13 mouse cellular contexts compared by ENCODE assay signal in the genomic region with DNA sequence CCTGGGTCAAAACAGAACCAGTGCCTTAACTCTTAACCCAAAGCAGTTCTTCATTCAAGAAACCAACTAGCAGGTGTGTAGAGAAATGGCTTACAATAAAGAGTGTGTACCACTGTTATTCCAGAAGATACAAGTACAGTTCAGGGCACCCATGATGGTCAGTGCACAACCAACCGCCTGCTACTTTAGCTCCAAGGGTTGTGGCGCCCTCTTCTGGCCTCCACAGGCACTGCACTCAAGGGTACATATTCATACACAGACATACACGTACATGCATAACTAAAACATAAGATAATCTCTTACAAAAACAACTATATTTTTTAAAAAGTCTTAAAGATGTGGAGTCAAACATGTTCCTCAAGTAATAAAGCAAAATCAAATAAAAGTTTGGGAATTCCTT.
DNase-seq lines count a peak whose midpoint lies in the region; ATAC-seq and TF ChIP-seq lines count a peak whose summit lies in the region.
"Had no signal": no experiment of that assay in that cellular context is flagged by ENCODE, and none has a peak within 500 bp of the region (broad histone marks: within the 10 kb centered on the region; RNA-seq: fewer than 3 reads in every experiment).

No protein-coding gene starts in this region.

- H3K4me2 ChIP-seq in liver, embryonic 14.5 days (ENCODE audit: low read depth), result no peak overlapping the region
- no peak overlapping the region for H3K4me2 ChIP-seq in liver, embryonic 11.5 days
- H3K4me2 ChIP-seq: limb, embryonic 13.5 days had no signal

- H3K9ac ChIP-seq in liver, embryonic 14.5 days (replicated peaks), result no peak overlapping the region
- no peak overlapping the region for H3K9ac ChIP-seq in liver, embryonic 11.5 days (ENCODE audit: low read depth, low read length)
- H3K9ac ChIP-seq: limb, embryonic 13.5 days had no signal

- 58% methylated on average over 3 of the region's 3 CpGs for WGBS in liver, embryonic 14.5 days (ENCODE audit: insufficient replicate concordance)
- 55% methylated on average over 3 of the region's 3 CpGs for WGBS in liver, embryonic 11.5 days

- H3K4me1 ChIP-seq in liver, embryonic 14.5 days (replicated peaks; ENCODE audit: control insufficient read depth in 2 of 2, insufficient read depth in 2 of 2, low read length in 1 of 2), result no peaks in the 10 kb centered on the region
- H3K4me1 ChIP-seq in liver, embryonic 11.5 days (replicated peaks; ENCODE audit: control insufficient read depth, insufficient read depth, low read length), result no peaks in the 10 kb centered on the region
- H3K4me1 ChIP-seq in G1E (ENCODE audit: insufficient read depth, low read depth, low read length), result no peaks in the 10 kb centered on the region

- H3K9me3 ChIP-seq in liver, embryonic 14.5 days (ENCODE audit: control insufficient read depth, low read length), result no peaks in the 10 kb centered on the region
- no peaks in the 10 kb centered on the region for H3K9me3 ChIP-seq in liver, embryonic 11.5 days (ENCODE audit: control insufficient read depth, low read length)
- H3K9me3 ChIP-seq in G1E (replicated peaks), result no peaks in the 10 kb centered on the region
- H3K9me3 ChIP-seq: limb, embryonic 13.5 days had no signal

- TF ChIP-seq EP300 in liver, embryonic 14.5 days (IDR thresholded peaks at IDR 0.05; ENCODE audit: low read depth), result no peak

- ATAC-seq in liver, embryonic 14.5 days (ENCODE audit: insufficient read depth), result no peak
- no peak for ATAC-seq in liver, embryonic 11.5 days (replicated peaks; ENCODE audit: low FRiP score)
- ATAC-seq in G1E (ENCODE audit: extremely low read depth, insufficient number of reproducible peaks, low FRiP score, poor library complexity, severe bottlenecking), result no peak
- no peak for ATAC-seq in monocyte, adult 5-6 weeks (replicated peaks; ENCODE audit: insufficient number of reproducible peaks, low FRiP score, low TSS enrichment, poor library complexity, severe bottlenecking)

- no peaks in the 10 kb centered on the region for H3K27me3 ChIP-seq in liver, embryonic 14.5 days (ENCODE audit: control insufficient read depth, insufficient read depth, low read length)
- H3K27me3 ChIP-seq in liver, embryonic 11.5 days (replicated peaks; ENCODE audit: control insufficient read depth, insufficient read depth, low read length), result no peaks in the 10 kb centered on the region
- H3K27me3 ChIP-seq in G1E (ENCODE audit: insufficient read depth, low read length), result peaks cover under 1% of the 10 kb centered on the region
- H3K27me3 ChIP-seq: limb, embryonic 13.5 days had no signal

- H3K36me3 ChIP-seq in liver, embryonic 14.5 days (replicated peaks; ENCODE audit: control insufficient read depth, insufficient read depth, low read depth), result no peaks in the 10 kb centered on the region
- H3K36me3 ChIP-seq in liver, embryonic 11.5 days (ENCODE audit: control insufficient read depth, insufficient read depth, low read length), result no peaks in the 10 kb centered on the region
- no peaks in the 10 kb centered on the region for H3K36me3 ChIP-seq in G1E (replicated peaks)
- H3K36me3 ChIP-seq: limb, embryonic 13.5 days had no signal

- peak; percentile 57 for TF ChIP-seq CTCF in liver, embryonic 14.5 days (IDR thresholded peaks at IDR 0.05; ENCODE audit: low read depth)
- 0 out of 2 replicates have a peak, but pooled peaks have one; percentile 18 for TF ChIP-seq CTCF in G1E (IDR thresholded peaks at IDR 0.05; ENCODE audit: low read depth, low read length)

- H3K4me3 ChIP-seq in liver, embryonic 14.5 days (ENCODE audit: insufficient read depth in 1 of 2, low read depth in 2 of 2, low read length in 2 of 2), result no peak overlapping the region
- no peak overlapping the region for H3K4me3 ChIP-seq in liver, embryonic 11.5 days (ENCODE audit: low read depth, low read length)
- no peak overlapping the region for H3K4me3 ChIP-seq in G1E (ENCODE audit: low read depth, low read length)
- H3K4me3 ChIP-seq: limb, embryonic 13.5 days had no signal

- peak; percentile 21 for DNase-seq in embryo, embryonic 10 days (ENCODE audit: low spot score)
- no peak for DNase-seq in embryo, embryonic 9.5 days (ENCODE audit: extremely low spot score)
- no peak for DNase-seq in liver, embryonic 14.5 days (ENCODE audit: low read depth in 3 of 3, low spot score in 3 of 3)
- DNase-seq in liver, embryonic 11.5 days (ENCODE audit: low spot score), result no peak
- DNase-seq in G1E (ENCODE audit: low spot score), result no peak
- peak; percentile 11 for DNase-seq in induced T-regulatory cell, adult 2 months (ENCODE audit: low read depth)
- DNase-seq in urinary bladder, postnatal 36 days (ENCODE audit: low spot score in 2 of 2), result no peak
- DNase-seq: heart, adult 18-20 months; heart, postnatal 36 days; kidney, adult 18-20 months; thymus, adult 2 months had no signal

- H3K27ac ChIP-seq in liver, embryonic 14.5 days, result no peak overlapping the region
- H3K27ac ChIP-seq in liver, embryonic 11.5 days (ENCODE audit: low read depth, low read length), result no peak overlapping the region
- H3K27ac ChIP-seq: limb, embryonic 13.5 days had no signal

Comparison
In these comparisons a context has a peak if more than half of its experiments do, and no peak if none do; other contexts are left out.
1. DNase-seq: peak in embryo, embryonic 10 days (single experiment) and induced T-regulatory cell, adult 2 months (single experiment); none in embryo, embryonic 9.5 days (single experiment), liver, embryonic 14.5 days (0 of 3), liver, embryonic 11.5 days (single experiment), G1E (single experiment) and urinary bladder, postnatal 36 days (0 of 2).